Mouse (Mus musculus): ENCODE measurements around the gene Nck2.

The Nck2 gene

DNA sequence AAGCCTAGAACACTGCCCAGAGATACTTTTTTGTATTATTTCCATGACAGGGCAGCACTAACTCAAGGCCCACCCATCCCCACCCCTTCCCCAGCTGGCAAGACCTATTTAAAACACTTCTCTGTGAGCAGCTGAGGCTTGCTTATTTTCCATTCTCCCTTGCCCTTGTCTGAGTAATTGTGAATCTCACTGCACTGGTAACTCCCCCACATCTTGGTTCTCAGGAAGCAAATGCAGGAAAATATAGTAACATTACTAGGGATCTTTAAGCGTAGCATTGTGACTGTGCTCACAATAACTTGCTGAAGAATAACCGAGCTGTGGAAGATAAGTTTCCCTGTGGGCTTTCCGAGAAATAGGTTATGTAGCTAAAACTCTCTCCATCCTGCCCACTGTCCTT is 24.6 kb downstream of the Nck2 start:
- DNase-seq (ENCODE audit: low read depth, low spot score), result no peak

DNA sequence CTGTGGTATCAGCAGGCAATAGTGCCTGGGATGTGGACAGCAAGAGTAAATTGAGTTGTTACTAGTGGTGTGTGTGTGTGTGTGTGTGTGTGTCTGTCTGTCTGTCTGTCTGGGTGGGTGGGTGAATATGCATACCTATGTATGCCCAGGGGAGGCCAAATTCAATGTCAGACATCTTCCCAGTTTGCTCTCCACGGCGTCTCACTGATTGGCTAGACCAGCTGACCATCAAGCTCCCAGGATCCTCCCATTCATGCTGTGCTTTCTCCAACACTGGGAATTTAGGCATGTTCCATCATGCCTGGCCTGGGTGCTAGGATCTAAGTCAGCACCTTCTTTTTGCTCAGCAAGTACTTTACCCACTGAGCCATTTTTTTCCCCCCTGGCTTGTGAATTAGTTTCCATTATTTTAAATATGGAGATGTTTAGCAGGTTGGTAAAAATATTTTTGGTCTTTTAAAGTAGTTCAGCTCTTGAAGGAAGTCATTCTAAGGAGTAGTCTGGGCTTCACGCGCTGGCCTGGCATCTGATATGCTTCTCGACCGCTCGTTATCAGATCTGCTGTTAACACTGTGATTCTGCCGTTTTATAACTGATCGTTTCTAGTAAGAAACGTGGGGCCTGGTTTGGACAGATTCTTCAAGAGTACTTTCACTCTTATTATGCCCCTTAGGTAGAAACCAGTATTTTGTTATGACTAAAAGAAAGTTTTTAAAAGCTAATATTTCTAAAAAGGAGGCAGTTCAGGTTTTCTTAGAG is 26.2 kb downstream of the Nck2 start:
- no peak for DNase-seq (ENCODE audit: low read depth, low spot score)

DNA sequence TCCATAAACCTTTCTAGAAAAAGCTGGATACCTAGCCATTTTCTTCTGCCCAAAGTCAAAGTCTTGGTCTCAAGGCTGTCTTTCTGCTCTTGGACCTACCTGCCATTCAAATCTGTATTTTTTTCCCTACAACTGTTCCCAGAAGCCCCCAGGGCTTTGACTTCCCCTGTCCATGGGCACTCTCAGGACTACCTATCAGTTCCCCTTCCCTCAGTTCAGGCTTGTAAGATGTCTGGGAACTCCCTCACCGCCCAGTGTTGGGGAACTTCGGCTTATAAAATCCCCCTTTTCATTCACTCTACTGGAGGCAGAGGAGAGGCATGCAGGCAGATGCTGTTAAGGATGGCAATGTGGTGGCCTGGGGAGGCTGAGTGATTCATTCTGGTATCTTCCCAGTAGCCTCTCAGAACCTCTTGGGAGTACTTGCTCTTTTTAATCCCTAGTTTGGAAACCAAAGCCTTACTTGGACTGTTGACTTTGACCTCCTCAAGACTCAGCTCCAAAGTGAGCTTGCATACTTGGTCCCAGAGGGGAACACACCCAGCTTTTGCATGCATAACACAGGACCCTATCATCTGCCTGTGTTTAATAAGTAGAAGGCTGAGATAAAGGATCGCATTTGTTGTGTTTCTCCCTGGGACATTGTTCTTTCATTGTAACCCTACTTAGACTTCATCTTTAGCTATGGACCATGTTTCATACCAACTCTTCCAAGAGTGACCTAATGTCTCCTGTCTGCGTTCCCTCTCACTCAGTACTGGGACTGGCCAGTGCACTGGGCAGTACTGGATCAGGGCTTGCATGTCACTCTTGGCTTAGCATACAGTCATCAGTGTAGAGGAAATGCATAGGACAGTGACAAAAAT is 27.0 kb downstream of the Nck2 start:
- DNase-seq (ENCODE audit: low read depth, low spot score), result no peak

DNA sequence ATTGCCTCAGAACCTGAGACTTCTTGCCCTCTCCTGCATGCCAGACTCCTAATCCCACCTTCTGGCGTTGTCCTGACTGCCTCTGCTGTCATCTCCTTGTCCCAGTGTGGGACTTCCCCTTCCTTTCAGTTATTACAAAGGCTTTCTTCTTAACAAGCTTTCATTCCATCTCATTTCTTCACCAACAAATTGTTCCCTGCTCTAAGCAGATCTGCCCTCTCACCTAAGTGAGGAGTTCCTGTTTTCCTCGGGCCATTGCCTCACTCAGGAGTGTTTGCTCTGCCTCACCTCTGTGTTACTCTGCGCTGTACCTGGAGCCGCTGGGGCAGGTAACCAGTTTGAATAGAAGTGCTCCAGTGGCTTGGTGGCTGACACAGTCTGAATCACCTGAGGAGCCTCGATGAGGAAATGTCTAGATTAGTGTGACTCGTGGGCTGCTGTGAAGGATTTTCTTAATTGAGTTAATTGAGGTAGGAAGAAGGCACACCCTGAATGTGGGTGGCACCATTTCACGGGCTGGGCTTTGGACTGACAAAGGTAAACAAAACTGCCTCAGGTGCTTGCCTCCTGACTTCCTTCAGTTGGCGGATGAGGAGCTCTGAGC is 27.8 kb downstream of the Nck2 start:
- no peak for DNase-seq (ENCODE audit: low read depth, low spot score)

DNA sequence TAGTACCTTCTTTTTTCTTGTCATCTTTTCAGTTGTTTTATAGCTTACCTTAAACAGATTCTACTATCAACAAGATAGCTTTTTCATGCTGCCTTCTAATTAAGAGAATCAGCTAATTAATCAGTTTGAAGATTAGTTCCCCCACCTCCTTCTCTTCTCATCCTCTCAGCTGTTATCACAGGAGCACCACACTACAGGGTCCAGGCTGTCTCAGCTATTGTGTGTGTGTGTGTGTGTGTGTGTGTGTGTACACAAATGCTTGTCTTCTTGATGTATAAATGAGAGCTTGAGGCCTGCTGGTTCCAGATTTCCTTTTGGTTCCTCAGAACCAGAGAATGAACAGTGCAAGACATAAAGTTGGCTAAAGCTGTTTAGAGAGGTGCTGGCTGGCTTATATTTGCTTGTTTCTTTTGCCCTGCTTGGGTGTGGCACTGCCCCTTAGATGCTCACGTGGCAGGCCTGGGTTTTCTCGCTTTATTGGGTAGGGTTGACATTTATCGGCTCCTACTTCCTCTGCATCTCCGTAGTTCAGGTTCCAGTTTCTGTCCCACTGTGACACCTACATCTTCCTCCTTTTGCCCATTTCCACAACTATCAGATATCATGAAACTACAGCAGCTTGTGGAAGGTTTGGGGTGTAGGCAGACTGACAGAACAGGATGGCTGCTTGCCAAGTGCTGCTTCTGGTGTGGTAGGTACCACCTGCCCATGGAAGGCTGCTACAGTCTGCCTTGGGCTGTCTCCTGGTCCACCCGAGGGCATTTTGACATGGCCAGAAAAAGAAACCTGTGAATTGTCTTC is 29.6 kb downstream of the Nck2 start:
- DNase-seq (ENCODE audit: low read depth, low spot score), result no peak

DNA sequence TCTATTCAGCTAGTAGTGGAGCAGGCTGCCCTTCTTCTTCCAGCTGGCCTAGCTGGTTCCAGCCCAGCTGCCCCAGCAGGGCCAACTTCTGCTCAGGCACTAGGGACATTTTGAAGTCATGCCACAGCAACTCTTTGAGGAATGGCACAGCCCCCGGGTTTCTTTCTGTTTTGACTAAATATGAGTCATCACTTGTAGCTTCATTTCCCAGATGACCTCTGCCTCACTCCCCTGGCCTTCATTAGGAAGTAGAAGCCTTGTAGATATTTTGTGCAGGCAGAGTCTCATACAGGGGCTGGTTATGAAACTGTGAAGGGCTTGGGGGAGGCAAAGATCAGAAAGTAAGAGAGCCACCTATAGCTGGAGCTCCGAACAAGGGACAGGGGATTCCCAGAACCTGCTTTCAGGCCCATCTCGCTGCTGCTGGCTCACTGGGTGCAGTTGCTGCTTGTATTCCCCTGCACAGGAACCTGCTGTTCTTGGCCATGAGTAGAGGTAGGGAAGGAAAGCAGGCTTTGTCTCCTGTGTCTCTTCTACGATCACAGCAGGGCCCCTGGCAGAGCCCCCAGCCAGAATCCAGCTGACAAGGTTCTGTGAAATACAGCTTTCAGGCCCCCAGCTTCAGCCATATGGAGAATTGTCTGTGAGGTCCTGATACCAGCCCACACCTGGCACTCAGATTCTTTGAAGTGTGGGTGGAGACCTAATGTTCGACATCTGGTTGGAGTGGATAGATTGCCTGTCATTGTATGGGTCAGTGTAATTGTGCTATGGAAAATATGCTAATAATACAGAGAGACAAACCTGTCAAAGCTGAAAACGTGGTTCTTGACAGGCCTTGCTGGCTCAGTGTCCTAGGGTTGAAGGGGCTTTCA is 30.4 kb downstream of the Nck2 start:
- DNase-seq (ENCODE audit: low read depth, low spot score), result peak; percentile 29

DNA sequence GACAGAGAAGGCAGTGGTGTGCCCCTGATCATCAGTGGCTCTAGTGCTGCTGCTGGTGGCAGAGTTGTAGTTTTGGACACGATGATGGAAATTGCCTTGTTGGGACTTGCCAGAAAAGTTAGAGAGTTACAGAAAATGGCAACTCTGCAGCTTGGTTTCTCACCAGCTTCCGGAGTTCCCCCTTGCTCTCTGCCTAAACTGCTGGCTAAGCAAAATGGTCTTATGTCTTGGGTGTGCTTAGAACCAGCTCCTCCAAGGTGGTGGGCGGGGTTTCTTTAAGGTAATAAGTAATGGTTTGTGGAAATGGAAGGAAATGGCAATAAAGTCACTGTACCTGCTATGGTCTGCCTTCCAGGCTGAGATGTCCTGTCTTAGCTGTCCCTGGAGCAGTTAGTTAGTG is 33.6 kb downstream of the Nck2 start:
- DNase-seq (ENCODE audit: low read depth, low spot score), result no peak

DNA sequence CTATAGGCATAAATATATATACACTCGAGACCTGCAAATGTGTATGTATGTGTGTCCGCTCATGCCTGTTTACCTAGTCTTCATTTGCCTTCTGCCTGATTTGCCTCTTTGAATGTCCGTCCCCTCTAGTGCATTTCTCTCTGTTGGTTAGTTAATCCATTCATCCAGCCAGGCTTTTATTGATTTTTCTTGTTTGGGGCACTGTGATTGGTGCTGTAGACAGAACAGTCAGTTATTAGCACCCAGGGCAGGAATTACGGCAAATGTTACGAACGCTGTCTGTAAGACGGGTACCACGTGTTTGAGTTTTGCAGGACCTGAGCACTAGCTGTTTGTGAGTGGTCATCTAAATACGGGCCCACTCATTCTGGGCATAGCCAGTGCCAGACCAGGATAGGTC is 40.8 kb downstream of the Nck2 start:
- DNase-seq (ENCODE audit: low read depth, low spot score), result no peak

DNA sequence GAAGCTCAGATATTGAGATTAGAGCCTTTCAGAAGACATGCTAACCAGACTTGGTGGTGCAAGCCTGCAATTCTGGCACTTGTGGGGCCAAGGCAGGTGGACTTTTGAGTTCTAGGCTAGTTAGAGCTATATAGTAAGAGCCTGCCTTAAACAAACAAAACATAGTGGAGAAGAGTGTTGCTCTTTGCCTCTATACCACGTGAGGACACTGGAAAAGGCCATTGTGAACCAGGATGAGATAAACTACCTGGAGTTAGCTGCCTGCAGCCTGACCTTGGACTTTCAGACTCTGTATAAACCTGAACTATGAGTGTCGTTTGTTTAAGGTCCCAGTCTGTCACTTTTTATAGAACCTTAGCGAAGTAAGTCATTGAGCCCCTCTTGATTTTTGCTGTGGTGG is 42.1 kb downstream of the Nck2 start:
- DNase-seq (ENCODE audit: low read depth, low spot score), result no peak

DNA sequence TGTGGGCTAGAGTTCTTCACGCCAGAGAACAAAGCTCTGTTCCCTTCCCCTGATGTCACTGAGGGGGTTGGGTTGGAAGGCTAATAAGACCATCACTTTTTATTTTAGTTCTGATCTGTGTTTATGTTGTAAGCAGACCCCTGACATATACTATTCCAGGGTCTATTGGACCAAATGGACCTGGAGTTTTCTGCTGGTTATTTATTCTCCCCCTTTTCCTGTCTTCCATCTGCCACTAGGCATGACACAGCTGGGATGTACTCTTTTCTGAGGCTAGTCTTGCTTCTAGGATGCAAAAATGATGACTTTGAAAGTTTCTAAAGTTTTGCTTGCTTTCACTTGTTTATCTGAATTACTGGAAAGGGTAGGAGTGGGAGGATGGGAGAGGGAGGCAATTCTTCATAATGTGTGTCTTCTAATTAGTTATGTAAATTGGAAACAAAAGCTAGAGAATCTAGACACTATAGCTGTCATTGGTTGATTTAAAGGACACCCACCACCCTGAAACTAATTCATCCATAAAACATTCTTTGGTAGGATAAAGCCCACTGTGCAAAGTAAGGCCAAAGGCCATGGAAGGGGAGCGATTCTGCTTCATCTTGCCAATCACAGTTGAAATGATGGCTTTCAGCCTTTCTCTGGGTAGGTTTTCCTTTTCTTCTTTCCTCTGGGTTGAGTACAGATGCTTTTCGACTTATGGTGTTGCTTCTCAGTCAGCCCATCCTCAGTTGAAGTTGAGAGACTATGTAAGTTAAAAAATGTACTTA is 42.8 kb downstream of the Nck2 start:
- DNase-seq (ENCODE audit: low read depth, low spot score), result no peak

DNA sequence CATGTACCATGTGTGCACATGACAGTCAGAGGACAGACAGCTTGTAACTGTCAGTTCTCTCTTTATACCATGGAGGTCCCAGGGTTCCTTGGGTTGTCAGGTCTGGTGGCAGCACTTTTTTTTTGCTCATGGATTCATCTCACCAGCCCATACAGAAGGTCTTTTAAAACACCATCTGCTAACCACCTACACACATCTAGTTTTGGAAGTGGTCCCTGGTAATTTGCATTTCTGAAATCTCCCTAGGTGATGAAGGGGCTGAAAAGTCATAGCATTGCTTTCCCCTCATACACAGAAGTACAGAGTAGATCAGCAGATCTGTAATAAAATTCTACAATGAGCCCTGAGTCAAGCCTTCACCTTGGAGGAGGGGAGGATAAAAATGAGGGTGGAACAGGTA is 44.9 kb downstream of the Nck2 start:
- DNase-seq (ENCODE audit: low read depth, low spot score), result no peak

DNA sequence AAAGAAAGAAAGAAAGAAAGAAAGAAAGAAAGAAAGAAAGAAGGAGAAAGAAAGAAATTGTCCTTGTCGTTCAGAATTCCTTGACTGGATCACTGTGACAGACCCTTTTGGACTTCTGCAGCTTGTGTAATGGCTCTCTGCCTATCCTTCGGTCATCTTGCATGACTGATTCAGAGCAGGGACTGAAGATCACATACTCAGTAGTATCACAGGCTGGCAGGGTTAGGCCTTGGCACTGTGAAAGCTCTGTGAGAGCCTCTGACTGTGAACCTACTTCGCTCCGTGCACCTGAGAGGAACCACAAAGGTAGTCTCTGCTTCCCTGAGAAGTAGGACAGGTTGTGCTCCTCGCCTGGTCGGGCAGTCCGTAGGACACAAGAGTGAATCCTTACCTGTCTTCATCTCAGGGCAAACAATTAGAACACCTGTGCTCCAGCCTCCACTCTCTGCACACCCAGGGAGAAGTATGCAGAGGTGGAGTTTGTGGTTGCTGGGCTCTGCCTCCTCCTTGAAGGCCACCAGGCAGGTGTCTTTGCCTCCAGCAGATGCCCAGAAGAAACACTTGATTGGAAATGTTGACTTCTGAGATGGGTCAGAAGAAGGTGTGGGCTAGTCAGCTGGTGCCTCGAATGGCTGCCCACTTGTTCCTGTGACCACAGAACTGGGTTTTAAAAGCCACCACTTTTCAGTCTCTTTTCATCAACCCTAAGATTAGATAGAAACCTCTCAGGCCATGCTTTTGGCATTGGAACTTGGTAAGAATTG is 47.3 kb downstream of the Nck2 start:
- DNase-seq (ENCODE audit: low read depth, low spot score), result no peak

DNA sequence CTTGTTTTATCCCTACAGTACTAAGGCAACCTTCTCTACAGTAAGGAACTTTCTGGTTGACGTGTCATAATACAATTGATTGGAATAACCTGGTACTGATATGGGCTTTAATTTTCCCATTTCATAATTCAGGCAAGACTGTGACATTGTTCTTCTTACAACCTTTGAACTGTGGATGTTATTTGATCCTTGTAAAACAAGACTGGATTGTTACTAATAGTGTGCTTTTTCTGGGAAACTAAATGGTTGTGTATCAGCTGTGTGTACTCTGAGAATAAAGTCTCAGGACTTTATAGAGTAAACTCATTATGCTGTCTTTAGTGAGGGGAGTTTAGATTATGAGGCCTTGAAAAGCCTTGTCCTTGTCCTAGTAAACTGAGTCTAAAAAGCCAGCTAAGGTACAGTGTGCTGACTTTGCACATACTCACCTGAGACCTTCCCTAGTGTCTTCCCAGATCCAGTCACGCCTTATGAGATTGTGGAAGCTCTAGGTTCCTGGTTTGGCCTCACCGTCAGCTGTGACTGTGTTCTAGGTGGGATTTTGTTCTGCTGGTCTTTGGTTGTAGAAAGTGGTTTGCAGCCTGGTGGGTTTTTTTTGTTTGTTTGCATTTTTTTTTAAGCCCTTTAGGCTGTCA is 48.5 kb downstream of the Nck2 start:
- no peak for DNase-seq (ENCODE audit: low read depth, low spot score)

DNA sequence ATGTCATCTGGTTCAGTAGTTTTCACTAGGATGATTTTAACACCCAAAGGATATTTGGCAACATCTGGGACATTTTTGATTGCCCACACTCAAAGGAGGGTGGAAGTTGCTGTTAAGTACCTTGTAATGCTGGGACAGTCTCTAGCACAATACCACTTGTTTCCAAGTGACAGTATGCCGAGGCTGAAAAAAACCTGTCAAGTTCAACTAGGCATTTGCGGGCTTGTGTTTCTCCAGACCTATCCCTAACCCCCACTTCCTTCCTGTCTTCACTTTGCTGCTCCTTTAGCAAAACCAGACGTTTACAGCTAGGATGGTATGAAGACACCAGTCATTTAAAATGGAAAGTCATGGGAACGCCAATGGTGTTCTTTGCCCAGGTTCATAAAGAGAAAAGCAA is 51.7 kb downstream of the Nck2 start:
- no peak for DNase-seq (ENCODE audit: low read depth, low spot score)

DNA sequence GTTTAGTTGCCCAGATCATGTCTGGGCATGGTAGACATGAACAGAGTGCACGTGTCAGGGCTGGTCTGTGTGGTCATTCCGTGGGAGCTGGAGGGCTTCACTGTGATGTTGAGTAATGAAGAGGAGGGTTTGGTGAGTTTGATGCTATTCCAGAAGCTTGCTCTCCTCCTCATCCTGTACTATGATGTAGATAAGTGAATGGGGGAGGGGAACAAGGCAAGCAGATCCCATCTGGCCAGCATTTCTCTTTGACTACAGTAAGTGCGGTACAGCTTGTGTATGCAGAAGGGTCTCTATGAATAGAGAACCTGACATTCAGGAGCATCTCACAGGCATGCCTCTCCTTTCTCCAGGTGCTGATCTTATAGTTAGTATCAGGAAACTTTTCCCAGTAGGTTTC is 52.6 kb downstream of the Nck2 start:
- DNase-seq (ENCODE audit: low read depth, low spot score), result no peak

DNA sequence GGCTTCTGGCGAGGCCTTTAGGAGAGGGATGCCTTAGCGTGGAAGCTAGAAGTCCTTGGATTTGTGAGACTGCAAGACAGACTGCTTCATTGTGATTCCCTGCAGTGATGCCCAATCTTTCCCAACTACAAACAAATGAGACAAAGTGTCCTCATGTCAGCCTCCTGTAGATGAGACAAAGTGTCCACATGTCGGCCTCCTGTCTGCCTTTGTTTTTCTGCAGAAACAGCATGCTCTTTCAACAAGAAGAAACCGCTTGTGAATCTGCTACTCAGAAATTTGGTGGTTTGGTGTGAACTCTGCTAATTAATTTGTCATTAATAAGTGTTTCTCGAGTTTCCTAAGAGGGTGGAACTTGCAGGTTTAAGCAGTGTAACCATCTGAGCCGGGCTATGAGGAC is 53.6 kb downstream of the Nck2 start:
- no peak for DNase-seq (ENCODE audit: low read depth, low spot score)

DNA sequence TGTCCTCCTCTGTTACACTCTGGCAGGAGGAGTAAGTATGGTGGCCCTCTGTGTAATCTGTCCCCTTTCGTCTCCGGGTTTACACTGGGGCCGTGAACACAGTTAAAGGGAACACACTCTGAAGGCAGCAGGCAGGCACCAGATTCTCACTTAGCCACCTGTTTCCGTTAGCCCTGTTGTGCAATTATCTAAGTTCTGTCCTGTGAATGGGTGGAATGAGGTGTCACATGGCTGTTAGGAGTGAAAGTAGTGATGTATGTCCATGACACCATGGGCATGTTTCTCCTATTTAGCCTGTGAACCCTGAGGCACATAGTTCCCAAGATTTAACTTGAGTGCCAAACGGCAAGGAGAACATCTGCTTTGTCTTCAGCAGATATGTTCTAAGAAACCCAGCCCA is 55.7 kb downstream of the Nck2 start:
- no peak for DNase-seq (ENCODE audit: low read depth, low spot score)

DNA sequence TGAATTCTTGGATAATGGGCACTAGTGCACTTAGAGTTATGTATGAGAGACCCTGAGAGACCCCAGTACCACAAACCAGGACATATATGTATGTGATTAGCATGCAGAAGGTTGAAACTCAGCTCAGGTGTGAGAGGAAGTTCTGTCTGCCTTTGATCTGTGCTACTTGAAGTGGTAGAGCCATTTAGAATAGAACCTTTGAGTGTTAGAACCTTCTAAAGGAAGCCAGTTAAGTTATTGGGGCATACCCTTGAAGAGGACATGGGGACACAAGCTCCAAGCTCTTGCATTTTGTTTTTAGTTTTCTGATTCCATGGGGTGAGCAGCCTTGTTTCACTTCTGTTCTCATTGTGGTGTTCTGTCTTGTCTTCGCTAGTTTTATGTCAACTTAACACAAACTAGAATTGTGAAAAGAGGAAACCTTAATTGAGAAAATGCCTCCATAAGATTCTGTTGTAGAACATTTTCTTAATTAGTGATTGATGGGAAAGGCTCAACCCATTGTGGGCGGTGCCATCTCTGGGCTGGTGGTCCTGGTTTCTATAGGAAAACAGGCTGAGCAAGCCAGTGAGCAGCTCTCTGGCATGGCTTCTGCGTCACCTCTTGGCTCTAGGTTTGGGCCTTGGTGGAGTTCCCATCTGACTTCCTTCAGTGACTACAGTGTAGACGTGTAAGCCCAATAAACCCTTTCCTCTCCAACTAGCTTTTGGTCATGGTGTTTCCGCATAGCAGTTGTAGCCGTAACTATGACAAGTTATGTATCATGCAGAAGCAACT is 57.0 kb downstream of the Nck2 start:
- no peak for DNase-seq (ENCODE audit: low read depth, low spot score)

All from forelimb bud, embryonic 11.5 days (tissue).